8 mouse cellular contexts compared by ENCODE assay signal in genomic region chr8:128362940-128363595, GRCm38 (mm10). TPM values are rescaled to one million over a fixed set of nuclear protein-coding genes. Genes with fewer than 3 reads are reported as not detected.
DNase-seq lines count a peak whose midpoint lies in the region; ATAC-seq and TF ChIP-seq lines count a peak whose summit lies in the region.

No protein-coding gene starts in this region.

- no peaks in the 10 kb centered on the region for H3K27me3 ChIP-seq in C2C12 (ENCODE audit: control insufficient read depth, insufficient read depth, insufficient read length)
- H3K27me3 ChIP-seq in heart, embryonic 13.5 days (replicated peaks), result no peaks in the 10 kb centered on the region
- H3K27me3 ChIP-seq in kidney, postnatal 0 days (ENCODE audit: insufficient read depth, low read length), result no peaks in the 10 kb centered on the region
- H3K27me3 ChIP-seq in liver, embryonic 11.5 days (replicated peaks; ENCODE audit: control insufficient read depth, insufficient read depth, low read length), result peaks cover 26% of the 10 kb centered on the region
- no peaks in the 10 kb centered on the region for H3K27me3 ChIP-seq in stomach, embryonic 15.5 days (replicated peaks)

- no peaks in the 10 kb centered on the region for H3K9me3 ChIP-seq in heart, embryonic 13.5 days
- no peaks in the 10 kb centered on the region for H3K9me3 ChIP-seq in kidney, postnatal 0 days (replicated peaks; ENCODE audit: low read length)
- no peaks in the 10 kb centered on the region for H3K9me3 ChIP-seq in liver, embryonic 11.5 days (ENCODE audit: control insufficient read depth, low read length)
- no peaks in the 10 kb centered on the region for H3K9me3 ChIP-seq in stomach, embryonic 15.5 days

- no peak overlapping the region for H3K4me3 ChIP-seq in C2C12 (ENCODE audit: insufficient read depth, poor library complexity, severe bottlenecking)
- peak overlapping the region; percentile 98 for H3K4me3 ChIP-seq in heart, embryonic 13.5 days
- H3K4me3 ChIP-seq in kidney, postnatal 0 days (replicated peaks; ENCODE audit: low read depth, low read length), result peak overlapping the region; percentile 86
- peak overlapping the region; percentile 27 for H3K4me3 ChIP-seq in liver, embryonic 11.5 days (ENCODE audit: low read depth, low read length)
- peak overlapping the region; percentile 18 for H3K4me3 ChIP-seq in stomach, embryonic 15.5 days (replicated peaks)

- peak; percentile 78; the same call in 1 of the 2 replicates for ATAC-seq in erythroblast, adult 5-6 weeks (replicated peaks; ENCODE audit: low FRiP score, poor library complexity, severe bottlenecking)
- ATAC-seq in heart, embryonic 13.5 days (ENCODE audit: extremely low read depth, insufficient number of reproducible peaks, low FRiP score, low TSS enrichment), result no peak
- no peak; the same call in 1 of the 2 replicates for ATAC-seq in kidney, postnatal 0 days (replicated peaks; ENCODE audit: low FRiP score, low read depth)
- ATAC-seq in liver, embryonic 11.5 days (replicated peaks; ENCODE audit: low FRiP score), result peak; percentile 61; the same call in 1 of the 2 replicates
- ATAC-seq in stomach, embryonic 15.5 days (ENCODE audit: insufficient read depth, low FRiP score, low read depth), result no peak

- H3K4me1 ChIP-seq in heart, embryonic 13.5 days, result peaks cover 62% of the 10 kb centered on the region
- H3K4me1 ChIP-seq in kidney, postnatal 0 days (replicated peaks; ENCODE audit: insufficient read depth, low read length), result peaks cover 23% of the 10 kb centered on the region
- H3K4me1 ChIP-seq in liver, embryonic 11.5 days (replicated peaks; ENCODE audit: control insufficient read depth, insufficient read depth, low read length), result no peaks in the 10 kb centered on the region
- no peaks in the 10 kb centered on the region for H3K4me1 ChIP-seq in stomach, embryonic 15.5 days

- no peak overlapping the region for H3ac ChIP-seq in C2C12 (ENCODE audit: control insufficient read depth, insufficient read length, low read depth)

- peaks cover 52% of the 10 kb centered on the region for H3K79me2 ChIP-seq in C2C12 (ENCODE audit: control insufficient read depth, insufficient read depth)

- WGBS in heart, embryonic 13.5 days, result 5% methylated on average over 11 of the region's 11 CpGs
- WGBS in kidney, postnatal 0 days, result 4% methylated on average over 11 of the region's 11 CpGs
- WGBS in liver, embryonic 11.5 days, result 7% methylated on average over 11 of the region's 11 CpGs
- 10% methylated on average over 11 of the region's 11 CpGs for WGBS in stomach, embryonic 15.5 days

- H3K79me3 ChIP-seq in C2C12 (ENCODE audit: low read depth), result peaks cover 10% of the 10 kb centered on the region

- peak overlapping the region; percentile 96 for H3K4me2 ChIP-seq in heart, embryonic 13.5 days
- peak overlapping the region; percentile 95 for H3K4me2 ChIP-seq in kidney, postnatal 0 days (ENCODE audit: low read length)
- H3K4me2 ChIP-seq in liver, embryonic 11.5 days, result peak overlapping the region; percentile 53
- peak overlapping the region; percentile 37 for H3K4me2 ChIP-seq in stomach, embryonic 15.5 days

- peak overlapping the region; percentile 99 for H3K9ac ChIP-seq in heart, embryonic 13.5 days
- no peak overlapping the region for H3K9ac ChIP-seq in kidney, postnatal 0 days (ENCODE audit: low read depth, low read length)
- H3K9ac ChIP-seq in liver, embryonic 11.5 days (ENCODE audit: low read depth, low read length), result no peak overlapping the region
- no peak overlapping the region for H3K9ac ChIP-seq in stomach, embryonic 15.5 days

- TF ChIP-seq CTCF in C2C12 (IDR thresholded peaks at IDR 0.05; ENCODE audit: control insufficient read depth, insufficient read depth, insufficient read length), result peak; percentile 30
- peak; percentile 90 for TF ChIP-seq CTCF in brain, embryonic 14.5 days (IDR thresholded peaks at IDR 0.05; ENCODE audit: borderline replicate concordance, extremely low read depth, insufficient read depth, insufficient read length)
- TF ChIP-seq CTCF in kidney, postnatal 0 days (IDR thresholded peaks at IDR 0.05; ENCODE audit: low read depth), result peak; percentile 99

- TF ChIP-seq POLR2A in brain, embryonic 14.5 days (IDR thresholded peaks at IDR 0.05; ENCODE audit: borderline replicate concordance, extremely low read depth, insufficient read depth, insufficient read length, poor library complexity, severe bottlenecking), result no peak

- H3K27ac ChIP-seq in heart, embryonic 13.5 days (replicated peaks), result peak overlapping the region; percentile 67
- no peak overlapping the region for H3K27ac ChIP-seq in kidney, postnatal 0 days
- no peak overlapping the region for H3K27ac ChIP-seq in liver, embryonic 11.5 days (ENCODE audit: low read depth, low read length)
- H3K27ac ChIP-seq in stomach, embryonic 15.5 days, result no peak overlapping the region

- DNase-seq in brain, embryonic 14.5 days (ENCODE audit: low read depth), result peak; percentile 94
- DNase-seq in kidney, postnatal 0 days (ENCODE audit: low spot score), result peak; percentile 93
- peak; percentile 61 for DNase-seq in liver, embryonic 11.5 days (ENCODE audit: low spot score)
- peak; percentile 47 to 70 for DNase-seq in natural killer cell, adult 2 months (ENCODE audit: low spot score in 2 of 2)

- peaks cover 23% of the 10 kb centered on the region for H3K36me3 ChIP-seq in C2C12 (ENCODE audit: control insufficient read depth, insufficient read depth)
- H3K36me3 ChIP-seq in heart, embryonic 13.5 days, result peaks cover 32% of the 10 kb centered on the region
- no peaks in the 10 kb centered on the region for H3K36me3 ChIP-seq in kidney, postnatal 0 days (ENCODE audit: insufficient read depth, low read length)
- no peaks in the 10 kb centered on the region for H3K36me3 ChIP-seq in liver, embryonic 11.5 days (ENCODE audit: control insufficient read depth, insufficient read depth, low read length)
- no peaks in the 10 kb centered on the region for H3K36me3 ChIP-seq in stomach, embryonic 15.5 days

TF ChIP-seq in C2C12, 6 proteins besides CTCF, POLR2A, EP300 and RAD21:
- TF ChIP-seq MYOD1 (IDR thresholded peaks at IDR 0.05; ENCODE audit: control insufficient read depth, insufficient read length, low read depth) (no peak), MAX (IDR thresholded peaks at IDR 0.05) (no peak), USF1 (IDR thresholded peaks at IDR 0.05; ENCODE audit: low read depth) (no peak), CEBPB (IDR thresholded peaks at IDR 0.05; ENCODE audit: low read depth) (no peak), FOSL1 (IDR thresholded peaks at IDR 0.05; ENCODE audit: insufficient read depth, low read length, poor library complexity, severe bottlenecking) (no peak), MYOG (IDR thresholded peaks at IDR 0.05; ENCODE audit: control insufficient read depth, extremely low read depth, insufficient read length) (no peak)

RNA-seq across cellular contexts. Expression of gene Nrp1, which starts 4.7 kb away (rescaled TPM):
- 19.1 TPM for polyA plus RNA-seq in C2C12 (2012; fragmentation: generic; extraction: Trizol)
- 30.7 and 36.2 TPM in 2 replicates for polyA plus RNA-seq in brain, embryonic 14.5 days (2012; rRNA removed)
- total RNA-seq in erythroblast, adult 5-6 weeks (2015; ENCODE audit: low replicate concordance), result 2.9 and 11.9 TPM in 2 replicates
- total RNA-seq in erythroblast, adult 5-6 weeks (2017; ENCODE audit: low replicate concordance), result 4.6 and 6.0 TPM in 2 replicates
- polyA plus RNA-seq in heart, embryonic 13.5 days (2015; fragmentation: Nextera tagmentation; extraction: Ambion mirVana), result 120 and 121 TPM in 2 replicates
- polyA plus RNA-seq in kidney, postnatal 0 days (2015; fragmentation: Nextera tagmentation; extraction: Ambion mirVana), result 98.4 and 105 TPM in 2 replicates
- 48.5 and 55.3 TPM in 2 replicates for polyA plus RNA-seq in liver, embryonic 11.5 days (2014; fragmentation: Nextera tagmentation; extraction: Ambion mirVana)
- 62.7 and 76.0 TPM in 2 replicates for polyA plus RNA-seq in stomach, embryonic 15.5 days (2015; fragmentation: Nextera tagmentation; extraction: Ambion mirVana)

Comparison
In these comparisons a context has a peak if more than half of its experiments do, and no peak if none do; other contexts are left out.
1. CTCF ChIP-seq: peak in every context shown above with its lines; median percentile 99 in kidney, postnatal 0 days; 90 in brain, embryonic 14.5 days; 30 in C2C12.
2. ATAC-seq: peak in erythroblast, adult 5-6 weeks (single experiment) and liver, embryonic 11.5 days (single experiment); none in heart, embryonic 13.5 days (single experiment), kidney, postnatal 0 days (single experiment) and stomach, embryonic 15.5 days (single experiment).
3. H3K4me2 ChIP-seq: peak in every context shown above with its lines; median percentile 96 in heart, embryonic 13.5 days; 95 in kidney, postnatal 0 days; 53 in liver, embryonic 11.5 days; 37 in stomach, embryonic 15.5 days.
4. Peak in every context shown above with its lines, with median percentiles within 50 percentile points of each other: DNase-seq.